Mouse (Mus musculus) adrenal gland, adult 2 months (tissue): Measurements from ENCODE around the gene Myh2. TPM values are rescaled to one million over a fixed set of nuclear protein-coding genes. Genes with fewer than 3 reads are reported as not detected.

Experiments used
- DNase-seq: peaks from one replicate; pipeline ENCODE4 v3.0.0; 2021
- polyA plus RNA-seq: library from polyadenylated mRNA; depleted of rRNA; stranded (reverse); fragments of >200 nt; gene quantifications from 2 replicates; pipeline ENCODE4 v1.2.3, GENCODE M21; 2012; rRNA removed
- total RNA-seq, 2 experiments: library from RNA; stranded (reverse); gene quantifications; 2 replicates each; pipeline ENCODE4 v1.2.3; 2021

Gene Myh2
- total and polyA plus RNA-seq, 3 experiments: not detected

DNA sequence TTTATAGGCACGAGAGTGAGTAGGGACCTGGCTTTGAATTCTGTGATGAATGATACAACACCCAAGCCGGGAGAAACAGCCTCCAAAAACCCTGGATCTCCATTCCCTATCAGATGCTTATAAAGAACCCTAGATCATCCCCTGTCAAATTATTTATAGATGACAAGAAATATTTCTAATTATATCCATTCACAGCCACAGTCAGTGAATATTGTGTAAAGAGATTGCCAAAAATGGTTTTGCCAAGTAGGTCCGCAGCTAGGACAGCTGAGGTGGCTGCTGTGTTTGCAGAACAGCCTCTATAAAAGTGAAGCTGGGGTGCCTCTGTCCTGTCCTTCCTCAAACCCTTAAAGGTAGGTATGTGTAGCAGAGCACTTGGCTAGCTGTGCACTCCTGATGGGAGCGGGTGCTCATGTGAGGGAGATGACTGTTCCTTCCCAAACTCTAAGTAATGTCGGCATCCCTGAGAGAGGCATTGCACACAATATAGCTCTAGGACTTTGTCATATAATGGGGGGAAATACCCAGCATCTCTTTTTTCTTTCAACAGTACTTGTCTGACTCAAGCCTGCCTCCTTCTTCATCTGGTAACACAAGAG is 66.8 kb downstream of the Myh2 start, which contains the start of gene Myh4:
Myh4 (plus strand) TSS at position 549 of the 599 bp plus-strand sequence.
- DNase-seq: no peak

DNA sequence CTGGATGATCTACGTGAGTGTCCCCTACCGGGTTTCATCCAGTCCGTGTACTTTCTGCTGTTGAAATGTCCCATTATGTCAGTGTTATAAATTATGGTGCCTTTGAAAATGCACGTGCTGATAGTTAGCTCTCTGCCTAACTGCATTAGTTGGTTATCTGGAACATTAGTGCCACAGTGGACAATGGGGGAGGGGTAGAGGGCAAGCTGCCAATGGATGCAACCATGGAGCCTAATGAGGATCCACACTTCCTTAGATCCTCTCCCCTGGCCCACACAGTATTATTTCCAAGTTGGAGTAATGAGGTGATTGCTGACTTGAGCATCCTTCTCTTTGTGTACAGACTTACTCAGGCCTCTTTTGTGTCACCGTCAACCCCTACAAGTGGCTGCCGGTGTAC is 70.2 kb downstream of the Myh2 start:
- no peak for DNase-seq

Other genes with a start within 250 kb of the Myh2 start
- gene Tmem238l, start 214.4 kb upstream of the Myh2 start, total RNA-seq: not detected
- not detected in 2 replicates for gene Tmem238l, start 214.4 kb upstream of the Myh2 start, polyA plus RNA-seq
- gene Tmem220, start 145.9 kb upstream of the Myh2 start, total RNA-seq: 1 to 10 TPM; 6.8 to 8.6 TPM
- gene Tmem220, start 145.9 kb upstream of the Myh2 start, polyA plus RNA-seq: 2.6 TPM in 2 replicates
- gene Adprm, start 118.4 kb upstream of the Myh2 start, total RNA-seq: 10 to 100 TPM; 23.1 to 26.1 TPM
- 3.8 and 4.1 TPM in 2 replicates for gene Adprm, start 118.4 kb upstream of the Myh2 start, polyA plus RNA-seq
- gene Sco1, start 118.4 kb upstream of the Myh2 start, total RNA-seq: 10 to 100 TPM; 19.5 to 22.7 TPM
- gene Sco1, start 118.4 kb upstream of the Myh2 start, polyA plus RNA-seq: 10.5 and 12.0 TPM in 2 replicates
- under 1 TPM; 0.06 to 0.14 TPM for gene Myh3, start 92.7 kb upstream of the Myh2 start, total RNA-seq
- gene Myh3, start 92.7 kb upstream of the Myh2 start, polyA plus RNA-seq: not detected in 2 replicates
- under 1 TPM in 1 of 2 experiments, not detected in 1; 0.07 TPM for gene Myh1, start 29.0 kb downstream of the Myh2 start, total RNA-seq
- gene Myh1, start 29.0 kb downstream of the Myh2 start, polyA plus RNA-seq: not detected in 2 replicates
- not detected for gene Myh4, start 67.0 kb downstream of the Myh2 start, total RNA-seq
- gene Myh4, start 67.0 kb downstream of the Myh2 start, polyA plus RNA-seq: not detected in 2 replicates
- gene Myh8, start 106.1 kb downstream of the Myh2 start, total RNA-seq: not detected
- not detected in 2 replicates for gene Myh8, start 106.1 kb downstream of the Myh2 start, polyA plus RNA-seq
- gene Myh13, start 150.6 kb downstream of the Myh2 start, total RNA-seq: not detected
- gene Myh13, start 150.6 kb downstream of the Myh2 start, polyA plus RNA-seq: not detected in 2 replicates